Mouse (Mus musculus): ENCODE measurements at regions not wholly inside any gene's neighbourhood (a gene's known extent, or its start where the extent isn't known, plus 50 kb on each side); places are given as distances from the start of the nearest gene placed in this dataset.

DNA sequence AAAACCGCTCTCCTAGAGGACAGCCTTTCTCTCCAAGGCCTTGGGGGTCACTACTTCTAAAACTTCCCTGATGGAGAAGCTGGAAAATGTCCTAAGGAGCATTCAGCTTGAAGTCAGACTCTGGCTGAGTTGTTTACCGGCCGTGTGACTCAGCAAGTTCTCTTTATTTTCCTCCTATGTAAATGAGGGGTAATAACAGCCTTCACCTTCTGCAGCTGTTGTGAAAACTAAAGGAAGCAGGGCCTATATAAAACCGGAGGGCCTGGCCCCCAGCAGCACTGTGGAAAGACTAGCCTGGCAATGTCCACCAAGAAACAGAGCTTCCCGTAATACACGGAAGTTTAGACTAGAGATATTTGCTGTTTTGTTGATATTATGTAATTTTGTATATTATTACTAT is 69.7 kb upstream of the Cited2 start:
- no peak for DNase-seq (ENCODE audit: low spot score)

DNA sequence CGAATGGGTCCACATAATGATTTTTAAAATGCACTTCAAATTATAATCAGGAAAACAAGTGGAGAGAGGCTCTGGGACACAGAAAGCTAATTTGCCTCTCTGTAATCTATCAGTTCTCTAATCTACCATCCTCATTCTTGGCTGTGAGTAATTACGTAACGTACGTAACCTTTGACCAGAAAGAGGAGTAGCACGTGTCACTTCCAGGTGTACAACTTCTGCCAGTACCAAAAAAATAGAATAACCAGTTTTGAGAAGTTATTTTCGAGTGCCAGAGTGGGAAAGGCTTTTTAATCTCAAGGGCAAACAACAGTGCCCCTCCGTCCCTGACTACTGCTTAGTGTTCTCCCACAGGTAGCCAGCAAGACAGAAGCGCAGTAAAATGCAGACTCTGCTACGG is 69.2 kb upstream of the Cited2 start:
- no peak for DNase-seq (ENCODE audit: low spot score)

DNA sequence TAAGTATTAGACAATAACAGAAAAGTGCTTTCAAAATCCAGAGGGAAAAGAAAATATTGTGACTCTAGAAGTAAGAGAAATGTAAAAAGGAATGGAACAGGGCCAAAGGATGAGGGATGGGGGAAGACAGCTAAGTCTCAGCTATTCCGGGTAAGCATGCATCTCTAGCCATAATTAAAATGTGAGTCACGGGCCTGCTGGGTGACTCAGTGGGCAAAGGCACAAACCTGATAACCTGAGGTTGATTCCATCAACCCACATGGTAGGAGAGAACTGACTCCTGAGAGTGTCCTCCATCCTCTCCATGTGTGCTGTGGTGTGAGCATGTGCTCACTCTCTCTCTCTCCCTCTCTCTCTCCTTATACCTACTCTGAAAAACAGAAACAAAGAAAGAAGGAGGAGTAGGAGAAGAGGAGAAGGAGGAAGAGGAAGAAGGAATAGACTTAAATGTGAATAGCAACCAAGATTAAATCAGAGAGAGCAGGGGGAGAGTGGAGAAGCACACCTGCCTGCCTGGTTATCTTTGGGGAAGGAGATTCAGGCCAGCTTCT is 68.6 kb upstream of the Cited2 start:
- DNase-seq (ENCODE audit: low spot score): no peak

DNA sequence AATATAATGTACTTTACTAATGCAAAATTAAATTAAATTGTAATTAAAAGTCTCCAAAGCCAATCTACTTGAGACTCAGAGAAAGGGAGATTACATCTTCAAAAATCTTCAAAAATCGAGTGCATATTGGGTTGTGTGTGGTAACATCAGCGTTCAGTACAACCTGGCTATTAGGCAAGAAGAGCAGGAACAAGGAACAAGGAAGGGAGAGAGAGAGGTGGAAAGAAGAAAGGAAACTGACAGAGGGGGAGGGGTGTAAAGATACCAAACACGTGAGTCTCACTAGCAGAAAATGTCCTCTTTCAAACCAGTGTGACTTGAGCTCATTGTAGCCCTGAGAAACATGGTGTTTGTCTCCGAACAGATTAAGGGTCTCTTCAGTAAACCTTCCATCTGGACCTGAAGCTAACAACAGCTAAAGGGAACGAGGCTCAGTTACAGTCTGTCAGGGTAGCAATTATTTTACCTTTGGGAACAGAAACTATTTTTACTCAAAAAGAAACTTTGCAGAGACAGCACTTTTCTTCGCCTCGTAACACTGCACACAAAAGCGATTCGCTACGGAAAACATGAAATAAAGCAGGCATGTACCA is 67.5 kb upstream of the Cited2 start:
- no peak for DNase-seq (ENCODE audit: low spot score)

DNA sequence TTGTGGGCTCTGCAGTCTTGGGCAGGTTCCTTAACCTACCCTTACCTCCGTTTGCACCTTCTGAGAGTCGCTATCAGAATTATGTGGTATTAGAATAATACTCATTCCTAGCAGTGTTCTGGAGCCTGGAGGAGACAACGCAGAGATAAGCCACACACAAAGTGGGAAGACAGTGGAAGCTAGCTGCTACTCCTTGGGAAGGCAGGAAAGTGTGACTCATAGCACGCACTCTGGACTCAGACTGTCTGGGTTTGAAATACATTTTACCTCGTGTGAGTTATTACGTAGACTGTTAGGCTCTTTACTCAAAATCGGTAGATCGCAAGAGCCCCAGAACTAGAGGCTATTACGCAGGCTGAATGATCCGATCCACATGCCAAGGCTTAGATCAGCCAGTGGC is 66.7 kb upstream of the Cited2 start:
- no peak for DNase-seq (ENCODE audit: low spot score)

DNA sequence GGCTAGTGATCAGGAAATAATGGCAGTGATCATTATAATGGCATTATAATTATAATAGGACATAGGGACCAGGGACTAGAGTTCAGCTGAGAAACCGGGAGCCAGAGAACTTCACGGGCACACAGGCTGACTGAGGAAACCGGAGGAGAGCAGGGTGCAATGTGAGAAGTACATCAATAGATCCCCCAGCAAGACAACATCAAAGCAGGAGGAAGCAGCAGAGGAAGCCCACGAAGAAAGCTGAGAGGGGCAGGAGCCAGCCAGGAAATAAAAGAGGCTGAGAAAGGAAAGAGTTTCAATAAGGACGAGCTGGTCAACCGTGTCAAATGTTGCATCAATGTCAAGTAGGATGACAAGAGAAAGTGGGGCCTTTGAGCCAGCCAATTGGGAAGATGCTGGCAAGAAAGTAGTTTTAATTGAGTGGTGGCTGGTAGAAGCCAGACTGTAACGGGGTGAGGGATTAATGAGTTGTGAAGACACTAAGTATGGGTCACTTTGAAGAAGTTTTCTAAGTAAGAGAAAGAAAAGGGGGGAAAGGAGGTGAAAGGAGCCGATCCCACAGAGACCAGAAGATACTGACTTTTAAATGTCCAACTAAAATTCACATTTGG is 66.0 kb upstream of the Cited2 start:
- DNase-seq (ENCODE audit: low spot score): no peak

DNA sequence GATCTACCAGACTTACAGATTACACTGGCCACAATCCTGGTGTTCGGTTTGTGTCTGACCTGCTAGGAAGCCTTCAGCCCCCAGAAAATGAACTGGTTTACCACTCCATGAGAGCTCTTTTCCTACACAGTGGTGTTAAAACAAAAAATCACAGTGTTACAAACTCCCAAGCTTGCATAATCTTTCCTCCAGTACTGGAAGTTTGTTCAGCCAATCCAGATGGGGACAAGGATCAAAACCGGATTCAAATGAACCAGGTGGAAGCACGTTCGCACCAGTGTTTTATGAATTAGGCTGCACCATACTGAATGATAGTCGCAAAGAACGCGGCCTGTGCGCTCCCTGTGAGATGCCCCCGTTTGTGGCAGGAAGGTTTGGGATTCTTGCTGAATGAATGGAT is 63.4 kb upstream of the Cited2 start:
- no peak for DNase-seq (ENCODE audit: low spot score)

DNA sequence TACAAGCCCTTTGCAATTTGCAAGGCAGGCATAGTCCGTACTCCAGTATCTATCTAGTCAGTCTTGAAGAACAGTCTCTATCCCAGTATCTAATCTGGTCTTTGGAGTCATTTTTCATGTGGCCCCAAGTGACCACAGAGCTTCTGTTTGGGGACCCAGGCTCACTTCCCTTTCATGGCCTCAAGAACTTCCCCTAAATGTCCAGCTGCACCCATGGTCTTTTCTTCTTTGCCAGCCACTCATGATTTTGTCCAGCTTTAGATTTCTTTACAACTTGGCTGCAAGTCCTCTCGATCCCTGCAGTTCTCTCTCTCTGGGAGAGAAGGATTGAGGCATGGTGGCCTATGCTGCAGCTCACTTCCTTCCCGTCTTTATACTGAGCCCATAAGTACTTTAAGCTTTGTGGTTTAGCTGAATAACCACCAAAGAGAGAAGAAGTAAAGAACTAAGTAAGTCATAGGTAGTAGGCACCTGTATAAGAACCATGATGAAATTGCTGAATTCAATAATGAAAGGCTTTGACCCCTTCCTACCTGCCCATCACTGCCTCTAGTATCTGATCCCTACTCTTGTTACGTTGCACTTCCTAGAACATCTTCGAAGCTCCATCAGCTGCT is 62.1 kb upstream of the Cited2 start:
- no peak for DNase-seq (ENCODE audit: low spot score)

DNA sequence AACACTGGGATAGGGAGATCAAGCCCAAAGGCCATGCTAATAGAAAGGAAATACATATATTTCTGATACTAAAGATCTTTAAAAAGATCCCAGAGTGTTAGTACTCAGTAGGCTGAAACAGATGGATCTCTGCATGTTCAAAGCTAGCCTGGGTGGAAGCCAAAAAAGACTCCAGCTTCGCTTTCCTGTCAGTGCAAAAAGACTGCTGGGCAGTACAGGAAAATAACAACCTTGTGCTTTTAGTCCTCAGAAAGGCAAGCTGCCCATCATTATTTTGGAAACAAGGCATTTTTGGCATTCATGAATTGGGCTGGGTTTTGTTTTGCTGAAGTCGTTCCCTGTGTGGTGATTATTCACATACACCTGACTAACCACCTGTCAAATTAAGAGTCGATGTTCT is 56.9 kb upstream of the Cited2 start:
- no peak for DNase-seq (ENCODE audit: low spot score)

DNA sequence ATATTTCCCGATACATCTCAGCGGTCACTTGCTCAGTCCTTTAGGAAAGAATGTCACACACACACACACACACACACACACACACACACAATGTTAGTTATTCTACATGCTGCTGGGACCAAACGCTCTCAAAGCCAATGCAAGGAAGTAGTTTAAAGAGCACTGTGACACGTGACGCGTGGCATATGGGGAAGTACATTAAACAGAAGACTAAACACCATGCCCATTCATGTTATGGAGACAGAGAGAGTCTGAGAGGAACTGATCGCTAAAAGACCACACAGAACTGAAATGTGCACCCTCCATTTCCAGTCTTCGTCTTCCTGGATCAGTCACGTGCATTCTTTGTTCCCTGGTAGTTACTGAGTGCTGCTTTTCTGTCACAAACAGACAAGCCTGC is 53.6 kb upstream of the Cited2 start:
- DNase-seq (ENCODE audit: low spot score): no peak

Measured in layer of hippocampus, adult 9-10 months (tissue).